Mouse (Mus musculus) limb, embryonic 13.5 days (tissue): Measurements from ENCODE around the gene Adarb2. TPM values are rescaled to one million over a fixed set of nuclear protein-coding genes. Genes with fewer than 3 reads are reported as not detected.

ENCODE experiments used
- ATAC-seq: fragments of 200-750 bp; cut with Nextera tagmentation; 2 replicates; pipeline ENCODE4 v1.8.0; 2017; ENCODE audit warnings: low read depth, moderate number of reproducible peaks, moderate TSS enrichment; ENCODE audit not compliant: low FRiP score
- H3K27ac ChIP-seq: fragments of 300-500 bp; sonication (generic); 2 replicates; pipeline ENCODE4 v1.5.1; 2015; ENCODE audit warnings: inconsistent platforms, mild to moderate bottlenecking, moderate library complexity
- H3K27me3 ChIP-seq: fragments of 300-500 bp; sonication (generic); 2 replicates; pipeline ENCODE4 v1.6.1; 2015; ENCODE audit warnings: mild to moderate bottlenecking, inconsistent platforms
- H3K36me3 ChIP-seq: fragments of 300-500 bp; sonication (generic); 2 replicates; pipeline ENCODE4 v1.6.1; 2015; ENCODE audit warnings: inconsistent platforms, mild to moderate bottlenecking, moderate library complexity
- H3K4me1 ChIP-seq: fragments of 300-500 bp; sonication (generic); 2 replicates; pipeline ENCODE4 v1.6.1; 2015; ENCODE audit warnings: inconsistent platforms
- H3K4me2 ChIP-seq: fragments of 300-500 bp; sonication (generic); replicated peaks from 2 replicates; pipeline ENCODE4 v1.6.1; 2015; ENCODE audit warnings: inconsistent platforms, mild to moderate bottlenecking, moderate library complexity
- H3K4me3 ChIP-seq: fragments of 300-500 bp; sonication (generic); 2 replicates; pipeline ENCODE4 v1.5.1; 2015; ENCODE audit warnings: moderate library complexity, mild to moderate bottlenecking, inconsistent platforms
- H3K9ac ChIP-seq: fragments of 300-500 bp; sonication (generic); 2 replicates; pipeline ENCODE4 v1.6.1; 2015; ENCODE audit warnings: mild to moderate bottlenecking, inconsistent platforms
- H3K9me3 ChIP-seq: fragments of 300-500 bp; sonication (generic); 2 replicates; pipeline ENCODE4 v1.6.1; 2016; ENCODE audit warnings: inconsistent platforms
- WGBS: fragments of 180-500 bp; shearing (Covaris S2); methylation state at CpG from one replicate; pipeline ENCODE4 v1.1.7; 2015; 5-methylcytosine and 5-hydroxymethylcytosine counted together
- polyA plus RNA-seq: library from polyadenylated mRNA; unstranded; fragments of >200 nt; fragmentation: Nextera tagmentation; extraction: Ambion mirVana; gene quantifications from 2 replicates; pipeline ENCODE4 v1.2.1, GENCODE M21; 2015

The Adarb2 gene
- polyA plus RNA-seq, 1 experiment from 2014 or later: 3.8 TPM

GRCm38 (mm10) chr13:8800576-8800975 lies 597.9 kb downstream of the Adarb2 start:
- no peak overlapping the region for H3K9ac ChIP-seq
- H3K4me3 ChIP-seq: no peak overlapping the region
- no peaks in the 10 kb centered on the region for H3K27me3 ChIP-seq
- H3K9me3 ChIP-seq: no peaks in the 10 kb centered on the region
- no peak overlapping the region for H3K27ac ChIP-seq
- ATAC-seq: peak; percentile 76
- peaks cover 19% of the 10 kb centered on the region for H3K36me3 ChIP-seq
- no peaks in the 10 kb centered on the region for H3K4me1 ChIP-seq
- no peak overlapping the region for H3K4me2 ChIP-seq
- WGBS: 35% methylated on average over 6 of the region's 6 CpGs

GRCm38 (mm10) chr13:8805931-8806330 lies 603.3 kb downstream of the Adarb2 start:
- ATAC-seq: no peak
- Histone ChIP-seq H3K27me3 (no peaks in the 10 kb centered on the region), H3K4me1 (no peaks in the 10 kb centered on the region), H3K9me3 (no peaks in the 10 kb centered on the region), H3K9ac (no peak overlapping the region), H3K27ac (no peak overlapping the region), H3K4me3 (no peak overlapping the region), H3K36me3 (peaks cover 24% of the 10 kb centered on the region), H3K4me2 (no peak overlapping the region)
- 95% methylated on average over 2 of the region's 2 CpGs for WGBS
